Comparison of ENCODE assay signal across 14 mouse cellular contexts in genomic region chr4:63262941-63263340, GRCm38 (mm10). TPM values are rescaled to one million over a fixed set of nuclear protein-coding genes. Genes with fewer than 3 reads are reported as not detected.
DNase-seq lines count a peak whose midpoint lies in the region; ATAC-seq and TF ChIP-seq lines count a peak whose summit lies in the region.
"Had no signal": no experiment of that assay in that cellular context is flagged by ENCODE, and none has a peak within 500 bp of the region (broad histone marks: within the 10 kb centered on the region; RNA-seq: fewer than 3 reads in every experiment).

No protein-coding gene starts in this region.

- no peak overlapping the region for H3K27ac ChIP-seq in intestine, embryonic 14.5 days (ENCODE audit: low read depth)
- H3K27ac ChIP-seq in intestine, postnatal 0 days (ENCODE audit: low read depth, low read length) = no peak overlapping the region
- peak overlapping the region; percentile 8; the same call in 1 of the 2 replicates for H3K27ac ChIP-seq in midbrain, embryonic 11.5 days (ENCODE audit: low read depth, low read length)
- no peak overlapping the region for H3K27ac ChIP-seq in midbrain, embryonic 15.5 days
- no peak overlapping the region for H3K27ac ChIP-seq in limb, embryonic 11.5 days (replicated peaks; ENCODE audit: low read depth, low read length)
- H3K27ac ChIP-seq: liver, embryonic 12.5 days; stomach, postnatal 0 days had no signal

- no peaks in the 10 kb centered on the region for H3K27me3 ChIP-seq in intestine, embryonic 14.5 days (replicated peaks; ENCODE audit: control insufficient read depth, insufficient read depth, low read length)
- no peaks in the 10 kb centered on the region for H3K27me3 ChIP-seq in intestine, postnatal 0 days (replicated peaks; ENCODE audit: control insufficient read depth, insufficient read depth, low read length)
- no peaks in the 10 kb centered on the region for H3K27me3 ChIP-seq in midbrain, embryonic 11.5 days (ENCODE audit: control insufficient read depth, insufficient read depth, low read length)
- H3K27me3 ChIP-seq in midbrain, embryonic 15.5 days (replicated peaks) = no peaks in the 10 kb centered on the region
- H3K27me3 ChIP-seq in limb, embryonic 11.5 days (ENCODE audit: control insufficient read depth, insufficient read depth, low read length) = no peaks in the 10 kb centered on the region
- H3K27me3 ChIP-seq: liver, embryonic 12.5 days had no signal

- DNase-seq in intestine, embryonic 14.5 days (ENCODE audit: low spot score) = no peak
- DNase-seq in midbrain, embryonic 11.5 days (ENCODE audit: low spot score, missing footprints) = peak; percentile 89
- DNase-seq in limb, embryonic 11.5 days (ENCODE audit: low spot score) = peak; percentile 58
- DNase-seq in yolk sac, embryonic 10.5 days (ENCODE audit: low spot score) = peak; percentile 13
- DNase-seq in left cerebral cortex, postnatal 14 days (ENCODE audit: low spot score in 2 of 2) = no peak
- DNase-seq in adrenal gland, postnatal 25 days = no peak
- DNase-seq: cerebellum, postnatal 10 days; gastrocnemius, postnatal 14 days had no signal

- H3K4me2 ChIP-seq in intestine, embryonic 14.5 days (ENCODE audit: low read length) = no peak overlapping the region
- no peak overlapping the region for H3K4me2 ChIP-seq in intestine, postnatal 0 days (replicated peaks; ENCODE audit: low read depth)
- H3K4me2 ChIP-seq in midbrain, embryonic 11.5 days = no peak overlapping the region
- H3K4me2 ChIP-seq in midbrain, embryonic 15.5 days = no peak overlapping the region
- no peak overlapping the region for H3K4me2 ChIP-seq in limb, embryonic 11.5 days (ENCODE audit: low read depth, severe bottlenecking)
- H3K4me2 ChIP-seq: liver, embryonic 12.5 days had no signal

- H3K9me3 ChIP-seq in intestine, embryonic 14.5 days (ENCODE audit: control insufficient read depth, low read length) = no peaks in the 10 kb centered on the region
- H3K9me3 ChIP-seq in intestine, postnatal 0 days (ENCODE audit: control insufficient read depth) = no peaks in the 10 kb centered on the region
- no peaks in the 10 kb centered on the region for H3K9me3 ChIP-seq in midbrain, embryonic 11.5 days (ENCODE audit: control insufficient read depth, low read length)
- no peaks in the 10 kb centered on the region for H3K9me3 ChIP-seq in midbrain, embryonic 15.5 days
- H3K9me3 ChIP-seq in limb, embryonic 11.5 days (ENCODE audit: control insufficient read depth, low read length) = no peaks in the 10 kb centered on the region
- H3K9me3 ChIP-seq: liver, embryonic 12.5 days had no signal

- TF ChIP-seq CTCF in intestine, postnatal 0 days (IDR thresholded peaks at IDR 0.05; ENCODE audit: low read depth) = no peak

- no peak overlapping the region for H3K4me3 ChIP-seq in intestine, embryonic 14.5 days (ENCODE audit: low read depth, low read length)
- H3K4me3 ChIP-seq in intestine, postnatal 0 days (ENCODE audit: low read depth, low read length) = no peak overlapping the region
- no peak overlapping the region for H3K4me3 ChIP-seq in midbrain, embryonic 11.5 days (ENCODE audit: low read depth, low read length)
- no peak overlapping the region for H3K4me3 ChIP-seq in midbrain, embryonic 15.5 days
- H3K4me3 ChIP-seq in limb, embryonic 11.5 days (ENCODE audit: low read depth, low read length) = no peak overlapping the region
- H3K4me3 ChIP-seq: erythroblast, embryonic 14.5 days; liver, embryonic 12.5 days had no signal

- WGBS in intestine, embryonic 14.5 days = 68% methylated on average over 1 of the region's 1 CpGs
- 95% methylated on average over 1 of the region's 1 CpGs for WGBS in intestine, postnatal 0 days
- 53% methylated on average over 1 of the region's 1 CpGs for WGBS in midbrain, embryonic 11.5 days
- WGBS in midbrain, embryonic 15.5 days = 78% methylated on average over 1 of the region's 1 CpGs
- WGBS in limb, embryonic 11.5 days = 61% methylated on average over 1 of the region's 1 CpGs

- ATAC-seq in intestine, embryonic 14.5 days (replicated peaks; ENCODE audit: low FRiP score, low TSS enrichment, low read depth) = 0 out of 2 replicates have a peak, but pooled peaks have one; percentile 21
- ATAC-seq in intestine, postnatal 0 days = no peak
- peak; percentile 67 for ATAC-seq in midbrain, embryonic 11.5 days (ENCODE audit: low FRiP score)
- no peak for ATAC-seq in midbrain, embryonic 15.5 days (replicated peaks)
- ATAC-seq in limb, embryonic 11.5 days (ENCODE audit: insufficient number of reproducible peaks, low FRiP score, low TSS enrichment, low read depth) = 0 out of 2 replicates have a peak, but pooled peaks have one; percentile 35
- ATAC-seq: CD4-positive, CD25-positive, alpha-beta regulatory T cell, adult 4 months; liver, embryonic 12.5 days had no signal

- peaks cover 41% of the 10 kb centered on the region for H3K36me3 ChIP-seq in intestine, embryonic 14.5 days (ENCODE audit: control insufficient read depth, insufficient read depth, low read length)
- peaks cover 14% of the 10 kb centered on the region; the same call in 1 of the 2 replicates for H3K36me3 ChIP-seq in intestine, postnatal 0 days (ENCODE audit: control insufficient read depth, insufficient read depth)
- H3K36me3 ChIP-seq in midbrain, embryonic 11.5 days (ENCODE audit: control insufficient read depth, insufficient read depth, low read length) = no peaks in the 10 kb centered on the region
- H3K36me3 ChIP-seq in midbrain, embryonic 15.5 days (replicated peaks) = no peaks in the 10 kb centered on the region
- no peaks in the 10 kb centered on the region; the same call in 1 of the 2 replicates for H3K36me3 ChIP-seq in limb, embryonic 11.5 days (ENCODE audit: control insufficient read depth, insufficient read depth, low read length)

- intact Hi-C loops in left cerebral cortex, postnatal 14 days (cut with DNase I) = no loop called here

- H3K4me1 ChIP-seq in intestine, embryonic 14.5 days (replicated peaks; ENCODE audit: control insufficient read depth, insufficient read depth, low read length) = 0 out of 2 replicates have a peak, but pooled peaks cover 5% of the 10 kb centered on the region
- H3K4me1 ChIP-seq in intestine, postnatal 0 days (replicated peaks; ENCODE audit: control insufficient read depth, insufficient read depth, low read length) = no peaks in the 10 kb centered on the region
- H3K4me1 ChIP-seq in midbrain, embryonic 11.5 days (ENCODE audit: control insufficient read depth, insufficient read depth, low read length) = peaks cover 6% of the 10 kb centered on the region
- 0 out of 2 replicates have a peak, but pooled peaks cover 4% of the 10 kb centered on the region for H3K4me1 ChIP-seq in midbrain, embryonic 15.5 days
- H3K4me1 ChIP-seq in limb, embryonic 11.5 days (ENCODE audit: control insufficient read depth, insufficient read depth, low read length) = peaks cover 6% of the 10 kb centered on the region; the same call in 1 of the 2 replicates
- H3K4me1 ChIP-seq: liver, embryonic 12.5 days had no signal

- no peak overlapping the region for H3K9ac ChIP-seq in intestine, embryonic 14.5 days (ENCODE audit: low read length)
- no peak overlapping the region for H3K9ac ChIP-seq in intestine, postnatal 0 days (ENCODE audit: low read depth, low read length)
- no peak overlapping the region for H3K9ac ChIP-seq in midbrain, embryonic 11.5 days (ENCODE audit: low read length)
- H3K9ac ChIP-seq in midbrain, embryonic 15.5 days = no peak overlapping the region
- H3K9ac ChIP-seq in limb, embryonic 11.5 days (ENCODE audit: low read length) = no peak overlapping the region
- H3K9ac ChIP-seq: liver, embryonic 12.5 days had no signal

RNA-seq across cellular contexts. Expression of gene Col27a1, which starts 49.1 kb away (rescaled TPM):
- polyA plus RNA-seq in intestine, embryonic 14.5 days (2014; fragmentation: Nextera tagmentation; extraction: Ambion mirVana) = 18.5 and 21.2 TPM in 2 replicates
- polyA plus RNA-seq in intestine, postnatal 0 days (2015; fragmentation: Nextera tagmentation; extraction: Ambion mirVana) = 5.0 and 7.2 TPM in 2 replicates
- polyA plus RNA-seq in midbrain, embryonic 11.5 days (2014; fragmentation: Nextera tagmentation; extraction: Ambion mirVana) = 1.9 and 2.3 TPM in 2 replicates
- polyA plus RNA-seq in midbrain, embryonic 15.5 days (2015; fragmentation: Nextera tagmentation; extraction: Ambion mirVana) = 2.2 and 3.1 TPM in 2 replicates
- polyA plus RNA-seq in limb, embryonic 11.5 days (2014; fragmentation: Nextera tagmentation; extraction: Ambion mirVana) = 9.8 and 12.1 TPM in 2 replicates
- total RNA-seq in left cerebral cortex, postnatal 14 days (2021) = 1 to 10 TPM; 3.1 to 3.4 TPM
- 9.3 and 11.7 TPM in 2 replicates for total RNA-seq in adrenal gland, postnatal 25 days (2021)

Comparison
In these comparisons a context has a peak if more than half of its experiments do, and no peak if none do; other contexts are left out.
1. ATAC-seq: peak in intestine, embryonic 14.5 days (single experiment), midbrain, embryonic 11.5 days (single experiment) and limb, embryonic 11.5 days (single experiment); none in intestine, postnatal 0 days (single experiment) and midbrain, embryonic 15.5 days (single experiment).
2. DNase-seq: peak in midbrain, embryonic 11.5 days (single experiment), limb, embryonic 11.5 days (single experiment) and yolk sac, embryonic 10.5 days (single experiment); none in intestine, embryonic 14.5 days (single experiment), left cerebral cortex, postnatal 14 days (0 of 2) and adrenal gland, postnatal 25 days (single experiment).